Mouse (Mus musculus): ENCODE results near the gene Slc7a6os.

The Slc7a6os gene

GRCm38 (mm10) chr8:106177594-106177993 is 33.1 kb downstream of the Slc7a6os start:
- DNase-seq (ENCODE audit: low spot score) = no peak

GRCm38 (mm10) chr8:106176891-106177290 is 33.8 kb downstream of the Slc7a6os start:
- no peak for DNase-seq (ENCODE audit: low spot score)

DNA sequence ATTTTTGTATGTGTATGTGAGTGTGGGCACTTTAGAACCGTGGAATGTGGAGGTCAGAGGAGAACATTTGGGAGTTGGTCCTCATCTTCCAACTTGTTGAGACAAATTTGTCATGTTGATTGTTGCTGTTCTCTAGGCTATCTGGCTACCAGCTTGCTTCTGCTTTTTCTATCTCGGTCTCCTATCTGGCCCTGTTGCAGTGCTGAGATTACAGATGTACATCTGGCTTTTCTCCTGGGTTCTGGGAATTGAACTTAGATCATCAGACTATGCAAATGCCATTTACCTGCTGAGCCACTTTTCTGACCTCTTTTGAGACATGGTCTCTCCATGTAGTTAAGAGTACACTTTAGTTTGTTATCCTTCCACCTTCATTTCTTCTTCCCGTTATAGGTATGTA is 37.2 kb downstream of the Slc7a6os start:
- no peak for DNase-seq (ENCODE audit: low spot score)

- DNase-seq (ENCODE audit: low spot score) = no peak
Measured at GRCm38 (mm10) chr8:106169934-106170480, 40.7 kb downstream of the Slc7a6os start.

DNA sequence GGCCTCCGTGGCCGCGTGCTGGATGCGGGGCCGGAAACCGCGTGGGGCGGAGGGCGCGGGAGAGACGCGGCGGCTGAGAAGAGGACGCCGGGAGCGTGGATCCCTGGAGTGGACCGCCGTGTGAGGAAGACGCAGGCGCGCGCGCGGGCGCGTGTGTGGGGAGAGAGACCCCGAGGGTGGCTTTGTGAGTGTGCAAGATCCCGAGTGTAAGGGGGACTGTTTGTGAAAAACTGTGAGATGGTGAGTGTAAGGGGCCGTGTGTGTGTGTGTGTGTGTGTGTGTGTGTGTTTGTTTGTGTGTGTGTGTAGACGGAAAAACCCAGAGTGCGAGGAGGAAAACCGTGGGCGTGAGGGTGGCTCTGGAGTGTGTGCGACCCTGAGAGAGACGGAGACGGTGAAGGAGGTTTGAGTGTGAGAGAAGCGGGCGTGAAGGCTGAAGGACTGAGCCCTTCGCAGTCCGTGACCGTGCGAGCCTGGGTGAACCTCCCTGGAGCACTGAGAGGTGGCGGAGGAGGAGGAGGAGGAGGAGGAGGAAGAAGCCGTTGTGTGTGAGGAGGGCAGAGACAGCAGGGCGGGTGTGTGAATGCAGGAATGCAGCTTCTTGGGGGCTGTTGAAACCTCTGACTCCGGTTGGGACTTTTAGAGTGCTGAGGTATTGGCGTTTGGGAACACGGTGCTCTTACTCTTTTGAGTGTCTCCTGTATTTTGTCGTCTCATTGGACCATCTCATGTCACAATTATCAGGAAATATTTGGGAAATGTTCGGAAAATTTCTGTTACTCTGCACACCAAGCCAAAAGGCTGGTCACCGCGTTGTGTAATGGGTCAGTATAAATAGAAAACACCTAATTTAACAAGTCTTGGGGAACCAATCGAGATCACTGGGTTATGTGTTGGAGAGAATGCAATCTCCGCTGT is 41.5 kb downstream of the Slc7a6os start:
- no peak for DNase-seq (ENCODE audit: low spot score)

GRCm38 (mm10) chr8:106168356-106169016 is 42.2 kb downstream of the Slc7a6os start, which contains the start of gene Slc7a6:
Slc7a6 (plus strand) TSS chr8:106168857.
- peak; percentile 67 for DNase-seq (ENCODE audit: low spot score)

DNA sequence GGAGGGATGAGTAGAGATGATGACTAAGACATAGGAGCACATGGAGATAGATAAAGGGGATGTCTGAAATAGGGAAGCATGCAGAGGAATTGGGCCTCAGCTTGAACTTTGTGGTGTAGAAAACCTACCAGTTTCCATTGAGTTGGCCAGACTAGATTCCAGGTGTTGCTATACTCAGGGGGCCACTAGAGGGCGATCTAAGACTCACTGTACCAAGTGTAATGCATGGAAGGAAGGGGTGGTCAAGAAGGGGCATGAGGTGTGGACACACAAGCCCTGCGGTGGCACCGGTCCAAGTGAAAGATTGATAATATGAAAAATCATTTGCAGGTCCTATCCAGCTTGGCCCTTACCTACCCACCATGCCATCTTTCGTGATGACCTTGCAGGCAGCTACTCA is 45.3 kb downstream of the Slc7a6os start:
- DNase-seq (ENCODE audit: low spot score) = peak; percentile 44

- DNase-seq (ENCODE audit: low spot score) = no peak
Measured at GRCm38 (mm10) chr8:106163251-106163650, 47.5 kb downstream of the Slc7a6os start.

DNA sequence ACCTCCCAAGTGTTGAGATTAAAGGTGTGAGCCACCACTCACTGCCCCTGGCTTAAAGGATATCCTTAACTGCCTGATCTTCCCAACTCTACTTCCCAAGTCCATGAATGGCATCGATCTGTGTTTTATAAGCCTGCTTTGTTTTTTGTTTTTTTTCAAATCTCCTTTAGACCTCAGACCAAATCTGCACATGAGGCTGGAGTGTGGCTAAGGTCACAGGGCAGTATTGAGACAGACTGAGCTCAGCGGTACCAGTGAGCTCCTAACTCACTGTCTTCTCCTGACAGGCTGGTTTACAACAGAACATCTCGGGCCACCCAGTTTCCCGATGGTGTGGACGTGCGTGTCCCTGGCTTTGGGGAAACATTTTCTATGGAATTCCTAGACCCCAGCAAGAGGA is 50.9 kb downstream of the Slc7a6os start:
- no peak for DNase-seq (ENCODE audit: low spot score)

DNA sequence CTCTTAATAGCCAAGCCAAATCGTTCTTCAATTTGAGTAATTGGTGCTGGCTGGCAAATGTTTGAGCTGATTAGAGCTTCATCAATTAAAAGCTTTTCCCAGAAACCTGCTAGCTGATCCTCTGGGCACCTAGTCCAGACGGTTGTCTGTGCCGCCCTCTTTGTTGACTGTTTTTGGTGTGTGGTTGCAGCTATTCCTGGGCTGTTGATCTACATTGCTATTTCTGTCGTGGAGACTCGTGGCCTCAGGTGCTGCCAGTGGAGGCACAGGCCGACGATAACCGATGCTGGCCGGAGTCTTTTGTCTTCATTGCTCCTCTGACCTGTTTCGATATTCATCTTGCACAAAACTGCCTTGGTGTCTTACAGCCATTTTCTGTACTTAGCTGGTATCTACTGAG is 52.4 kb downstream of the Slc7a6os start:
- DNase-seq (ENCODE audit: low spot score) = no peak

GRCm38 (mm10) chr8:106157419-106157818 is 53.3 kb downstream of the Slc7a6os start:
- DNase-seq (ENCODE audit: low spot score) = no peak

DNA sequence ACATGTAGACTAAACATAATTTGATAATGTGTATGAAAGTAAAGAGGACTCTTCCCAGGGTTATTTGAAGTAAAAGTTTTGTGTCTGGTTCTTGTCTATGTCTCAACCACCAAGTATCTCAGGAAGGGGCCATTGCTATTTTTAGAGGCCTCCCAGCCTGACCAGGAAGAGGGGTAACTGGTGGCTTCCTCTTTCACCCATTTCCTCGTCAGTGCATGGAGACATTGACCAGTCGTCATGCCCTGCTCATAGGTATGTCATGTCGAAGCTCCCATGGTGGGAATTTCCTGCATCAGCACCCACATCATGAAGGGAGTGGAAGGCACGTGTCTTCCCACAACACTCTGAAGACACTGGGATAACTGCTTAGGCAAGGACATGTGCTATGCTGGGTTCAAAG is 57.9 kb downstream of the Slc7a6os start:
- no peak for DNase-seq (ENCODE audit: low spot score)

- no peak for DNase-seq (ENCODE audit: low spot score)
Measured at GRCm38 (mm10) chr8:106151041-106151440, 59.7 kb downstream of the Slc7a6os start.

All from ovary, postnatal 10 days (tissue).